Mouse (Mus musculus): Measurements from ENCODE around the gene Gas2.
A peak's percentile ranks its signal among the peaks of the same experiment; 100 is the strongest.

The Gas2 gene

GRCm38 (mm10) chr7:51967581-51967980 lies 105.8 kb downstream of the Gas2 start:
- DNase-seq (ENCODE audit: inconsistent ontology term), result no peak

DNA sequence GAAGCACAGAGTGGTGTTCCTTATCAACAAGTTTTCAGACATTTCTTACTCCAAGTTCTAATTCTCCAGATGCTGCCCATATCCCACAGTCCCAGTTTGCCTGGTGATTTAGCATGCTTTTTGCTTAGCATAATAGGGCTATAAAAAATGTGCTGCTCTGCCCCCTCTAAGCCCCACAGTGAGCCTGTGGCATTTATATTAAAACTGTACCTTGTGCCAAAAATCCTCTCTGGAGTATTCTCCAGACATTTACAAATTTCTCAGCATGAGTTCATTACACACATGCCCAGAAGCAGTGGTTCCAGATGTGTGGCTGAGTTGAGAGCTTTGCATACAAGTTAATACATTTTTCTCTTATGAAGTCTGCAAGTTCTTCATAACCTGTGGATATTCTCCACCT lies 107.6 kb downstream of the Gas2 start:
- no peak for DNase-seq (ENCODE audit: inconsistent ontology term)

GRCm38 (mm10) chr7:51972252-51972855 lies 110.5 kb downstream of the Gas2 start:
- DNase-seq (ENCODE audit: inconsistent ontology term), result peak; percentile 45

GRCm38 (mm10) chr7:51973091-51973490 lies 111.3 kb downstream of the Gas2 start:
- DNase-seq (ENCODE audit: inconsistent ontology term), result no peak

GRCm38 (mm10) chr7:51973526-51973925 lies 111.7 kb downstream of the Gas2 start:
- DNase-seq (ENCODE audit: inconsistent ontology term), result no peak

DNA sequence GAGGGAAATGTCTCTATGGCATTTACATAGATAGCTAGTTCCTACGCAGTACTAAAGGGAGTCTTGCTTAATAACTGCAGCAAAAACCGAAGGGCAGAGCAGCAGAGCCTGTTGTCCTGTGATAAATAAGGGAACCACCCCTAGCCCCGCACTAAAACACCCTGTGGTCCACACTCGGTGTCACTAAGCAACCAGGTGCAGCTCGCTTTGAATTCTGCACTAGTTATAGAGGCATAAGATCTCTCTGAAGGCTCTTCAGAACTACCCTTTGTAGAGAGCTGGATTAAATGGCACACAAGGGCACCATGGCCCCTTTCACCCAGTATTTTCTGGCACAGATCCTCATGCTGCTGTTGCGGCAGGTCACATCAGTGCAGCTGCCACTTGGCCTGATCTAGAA lies 113.4 kb downstream of the Gas2 start:
- DNase-seq (ENCODE audit: inconsistent ontology term), result no peak

GRCm38 (mm10) chr7:51979271-51979670 lies 117.5 kb downstream of the Gas2 start:
- DNase-seq (ENCODE audit: inconsistent ontology term), result no peak

GRCm38 (mm10) chr7:51982303-51982702 lies 120.5 kb downstream of the Gas2 start:
- DNase-seq (ENCODE audit: inconsistent ontology term), result no peak

GRCm38 (mm10) chr7:51985763-51986162 lies 123.9 kb downstream of the Gas2 start:
- no peak for DNase-seq (ENCODE audit: inconsistent ontology term)

DNA sequence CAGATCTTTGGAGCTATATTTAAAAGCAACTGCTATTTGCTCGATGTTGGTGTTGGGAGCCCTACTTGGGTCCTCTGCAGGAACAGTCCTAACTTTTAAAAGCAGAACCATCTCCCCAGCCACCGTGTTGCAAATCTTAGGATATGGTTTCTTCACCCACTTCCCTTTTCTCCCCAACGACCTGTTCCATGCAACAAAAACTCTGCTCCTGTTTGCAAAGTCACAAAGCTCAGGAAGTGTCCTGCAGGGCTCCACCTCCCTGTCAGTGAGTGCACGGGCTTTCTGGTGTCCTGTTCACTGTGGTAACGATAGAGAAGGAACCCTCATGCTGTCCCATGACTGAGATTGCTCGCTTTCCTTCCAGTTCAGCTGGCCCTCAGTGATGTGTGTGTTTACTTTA lies 125.1 kb downstream of the Gas2 start:
- DNase-seq (ENCODE audit: inconsistent ontology term), result no peak

GRCm38 (mm10) chr7:51991020-51991419 lies 129.2 kb downstream of the Gas2 start:
- no peak for DNase-seq (ENCODE audit: inconsistent ontology term)

DNA sequence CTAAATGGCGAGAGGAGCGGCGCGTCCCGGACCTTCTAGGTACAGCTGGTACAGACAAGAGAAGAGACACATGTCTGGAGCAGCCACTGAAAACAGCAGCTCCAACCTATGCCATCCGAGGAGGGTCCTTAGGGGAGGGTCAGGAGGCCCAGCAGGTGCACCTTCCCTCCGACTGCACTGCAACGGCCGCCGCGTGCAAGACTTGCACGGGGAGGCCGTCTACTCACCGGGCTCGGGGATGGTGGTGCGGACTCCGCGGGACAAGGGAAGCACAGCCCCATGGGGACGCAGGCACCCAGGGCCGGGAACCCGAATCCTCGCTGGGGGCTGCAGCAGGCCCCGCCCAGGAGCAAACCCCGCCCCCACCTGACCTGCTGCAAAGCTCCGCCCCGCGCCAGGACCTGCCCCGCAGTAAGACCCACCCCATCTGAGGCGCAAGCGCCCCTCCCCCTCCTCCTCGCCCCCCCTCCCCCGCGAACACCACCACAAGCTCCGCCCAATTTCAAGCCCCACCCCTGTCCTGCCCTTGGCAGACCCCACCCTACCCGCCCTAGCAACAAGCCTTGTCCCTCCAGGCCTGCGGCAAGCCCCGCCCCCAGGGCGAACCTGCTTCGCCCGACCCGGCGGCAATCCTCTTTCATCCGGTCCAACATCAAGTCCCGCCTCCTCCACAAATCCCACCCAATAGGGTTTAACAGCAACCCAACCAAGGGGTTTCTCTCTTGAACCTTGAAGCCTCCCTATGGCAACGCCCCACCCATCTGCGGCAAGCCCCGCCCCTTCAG lies 143.9 kb downstream of the Gas2 start, which contains the start of gene Svip:
Svip (minus strand) TSS at position 508 of the 785 bp plus-strand sequence.
- peak; percentile 98 for DNase-seq (ENCODE audit: inconsistent ontology term)

GRCm38 (mm10) chr7:52006296-52006630 lies 144.4 kb downstream of the Gas2 start:
- no peak for DNase-seq (ENCODE audit: inconsistent ontology term)

GRCm38 (mm10) chr7:52007138-52007537 lies 145.3 kb downstream of the Gas2 start:
- no peak for DNase-seq (ENCODE audit: inconsistent ontology term)

GRCm38 (mm10) chr7:52013457-52013856 lies 151.6 kb downstream of the Gas2 start:
- no peak for DNase-seq (ENCODE audit: inconsistent ontology term)

DNA sequence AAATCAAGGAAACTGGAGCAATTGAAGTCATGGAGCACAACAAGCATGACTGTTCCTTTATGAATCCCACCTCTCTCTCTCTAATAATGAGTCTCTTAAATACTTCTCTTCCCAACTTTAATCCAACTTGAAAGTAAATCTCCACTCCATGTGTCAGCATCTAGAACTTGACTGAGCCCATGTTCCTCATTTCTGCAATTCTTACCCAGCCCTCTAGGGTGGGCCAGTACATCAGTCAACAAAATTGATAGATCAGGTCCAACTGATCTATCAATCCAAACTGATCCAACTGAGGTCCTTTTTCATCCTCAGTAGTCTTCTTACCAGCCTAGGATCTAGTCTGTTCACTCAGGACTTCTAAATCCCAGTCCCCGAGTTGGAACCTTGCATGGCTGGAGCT lies 153.4 kb downstream of the Gas2 start:
- DNase-seq (ENCODE audit: inconsistent ontology term), result no peak

DNA sequence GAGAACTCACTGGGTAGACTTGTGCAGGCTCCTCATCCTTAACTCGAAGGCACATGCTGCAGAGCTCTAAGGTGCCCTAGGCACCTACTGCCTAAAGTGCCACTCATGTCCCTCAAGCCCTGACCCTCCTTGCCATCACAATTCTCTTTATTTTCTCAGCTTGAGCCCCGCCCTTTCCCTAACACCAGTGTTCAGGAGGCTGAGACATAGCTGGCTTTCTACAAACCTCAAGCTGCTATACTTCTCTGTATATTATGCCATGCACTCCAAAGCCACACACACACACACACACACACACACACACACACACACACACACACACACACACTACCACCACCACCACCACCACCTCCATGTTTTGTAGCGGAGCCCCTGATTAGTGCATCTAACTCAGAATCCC lies 153.8 kb downstream of the Gas2 start, which contains the start of gene 1700015G11Rik:
1700015G11Rik (minus strand) TSS at position 101 of the 400 bp plus-strand sequence.
- DNase-seq (ENCODE audit: inconsistent ontology term), result no peak

DNA sequence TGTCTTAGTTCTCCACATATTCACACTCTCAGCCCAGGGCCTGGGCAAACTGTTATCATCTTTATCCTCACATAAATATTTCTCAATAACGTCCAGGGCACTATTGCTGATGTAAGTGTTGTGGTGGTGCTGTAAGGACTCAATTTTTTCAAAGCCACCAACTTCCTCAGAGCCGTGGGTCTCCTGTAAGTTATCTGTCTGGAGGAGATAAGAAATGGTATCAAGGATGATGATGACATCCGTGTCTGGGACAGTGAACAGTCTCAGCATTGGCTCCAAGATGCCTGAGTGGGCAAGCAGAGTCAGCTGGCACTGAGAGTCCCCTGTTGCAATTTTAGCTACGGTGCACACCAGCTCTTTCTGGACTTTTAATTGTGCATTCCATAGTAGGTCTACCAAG lies 160.2 kb downstream of the Gas2 start:
- no peak for DNase-seq (ENCODE audit: inconsistent ontology term)

DNA sequence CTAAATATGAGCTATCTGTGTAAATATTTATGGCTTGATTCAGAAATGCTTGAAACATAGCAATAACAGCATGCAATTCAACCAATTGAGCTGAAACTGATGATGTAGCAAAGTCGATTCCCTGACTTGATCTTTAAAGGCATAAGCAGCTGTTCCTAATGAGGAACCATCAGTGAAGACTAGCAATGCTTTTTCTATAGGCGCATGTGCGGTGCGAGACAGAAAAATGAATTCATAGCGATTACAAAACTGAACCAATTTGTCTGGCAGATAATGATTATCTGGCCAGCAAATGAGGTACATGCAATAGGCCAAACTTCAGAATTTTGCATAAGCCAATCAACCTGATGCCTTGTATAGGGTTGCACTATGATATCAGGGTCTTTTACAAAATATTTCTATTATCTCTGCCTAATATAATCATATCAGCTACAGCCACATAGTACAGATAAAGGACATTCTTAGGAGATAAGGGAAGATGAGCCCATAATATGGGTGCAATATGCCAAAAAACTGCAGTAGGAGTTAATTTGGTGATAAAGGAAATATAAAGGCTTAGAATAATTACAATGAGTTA lies 162.3 kb downstream of the Gas2 start:
- DNase-seq (ENCODE audit: inconsistent ontology term), result no peak

DNA sequence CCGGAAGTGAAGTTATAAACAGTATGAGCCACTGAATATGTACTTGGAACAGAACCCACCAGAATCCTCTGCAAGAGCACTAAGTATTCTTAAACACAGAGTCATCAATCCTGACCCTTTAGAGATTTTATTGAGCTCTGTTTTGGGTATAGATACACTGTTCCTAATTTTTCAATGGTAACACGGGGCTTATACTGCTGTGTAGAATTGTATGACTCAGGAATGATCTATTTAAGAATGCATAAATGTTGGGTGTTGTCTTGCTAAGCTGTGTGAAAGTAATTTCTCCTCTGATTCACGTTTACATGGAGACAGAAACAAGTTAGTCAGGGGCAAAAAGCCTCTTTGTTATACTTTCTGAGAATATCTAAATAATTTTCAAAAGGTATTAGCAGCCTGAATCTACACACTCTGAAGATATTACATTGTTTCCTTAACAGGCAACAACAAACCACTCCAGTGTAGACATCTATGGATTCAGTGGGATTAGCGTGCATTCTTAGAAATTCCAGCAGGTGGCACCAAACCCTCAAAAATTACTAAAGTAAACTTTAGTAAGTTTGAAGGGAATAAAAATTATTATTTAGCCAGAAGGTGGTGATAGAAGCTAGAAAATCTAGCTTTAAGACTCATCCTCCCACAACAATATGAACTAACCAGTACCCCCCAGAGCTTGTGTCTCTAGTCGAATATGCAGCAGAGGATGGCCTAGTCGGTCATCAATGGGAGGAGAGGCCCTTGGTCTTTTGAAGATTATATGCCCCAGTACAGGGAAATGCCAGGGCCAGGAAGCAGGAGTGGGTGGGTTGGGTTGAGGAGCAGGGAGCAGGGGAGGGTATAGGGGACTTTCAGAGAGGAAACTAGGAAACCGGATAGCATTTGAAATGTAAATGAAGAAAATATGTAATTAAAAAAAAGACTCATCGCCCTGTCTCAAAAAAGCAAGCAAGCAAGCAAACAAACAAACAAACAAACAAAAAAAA lies 176.1 kb downstream of the Gas2 start:
- DNase-seq (ENCODE audit: inconsistent ontology term), result peak; percentile 41

Measured in Muller cell, postnatal 12 days (primary cell).